Mouse (Mus musculus): Measurements from ENCODE around the gene Fam81b. TPM values are rescaled to one million over a fixed set of nuclear protein-coding genes. Genes with fewer than 3 reads are reported as not detected.
"Not testable (repeated sequence)": the region's sequence is repeated elsewhere in the genome, so short reads cannot be mapped to it uniquely, and the experiment has no call there.

The Fam81b gene
- not detected in 2 replicates for polyA plus RNA-seq (2014; fragmentation: Nextera tagmentation; extraction: Ambion mirVana)

DNA sequence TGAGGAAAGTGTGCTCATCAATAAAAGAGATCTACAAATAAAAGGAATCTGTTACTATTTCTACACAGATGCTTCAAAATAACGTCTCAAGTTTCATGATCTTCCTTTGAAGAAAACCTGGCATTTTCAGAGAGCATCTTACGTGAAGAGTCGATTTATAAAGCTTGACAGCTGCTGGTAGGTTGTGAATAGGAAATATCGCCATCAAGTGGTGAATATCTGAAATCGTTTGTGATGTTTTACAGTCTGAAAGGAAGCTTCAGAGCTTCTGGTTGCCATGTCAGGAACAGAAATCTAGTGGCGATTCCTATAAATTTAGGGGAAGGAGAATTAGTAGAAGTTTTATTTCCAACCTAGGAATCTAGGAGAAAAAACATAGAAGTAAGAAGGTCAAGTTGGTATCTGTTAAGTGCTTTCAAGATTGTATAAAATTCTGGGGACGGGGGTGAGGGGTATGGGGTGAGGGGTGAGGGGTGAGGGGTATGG is at the start of gene Fam81b:
Gene Fam81b, minus strand, starts transcription at position 436 of the 486 bp plus-strand sequence.
- Histone ChIP-seq H3K9me3 (ENCODE audit: control insufficient read depth, low read length) (no peaks in the 10 kb centered on the region), H3K4me3 (ENCODE audit: low read depth, low read length) (no peak within 1 kb of the TSS), H3K27me3 (ENCODE audit: control insufficient read depth, insufficient read depth, low read length) (no peaks in the 10 kb centered on the region), H3K36me3 (ENCODE audit: control insufficient read depth, insufficient read depth, low read length) (no peaks in the 10 kb centered on the region), H3K4me1 (ENCODE audit: control insufficient read depth, insufficient read depth, low read length) (no peaks in the 10 kb centered on the region), H3K4me2 (no peak within 1 kb of the TSS), H3K27ac (ENCODE audit: low read depth, low read length) (no peak within 1 kb of the TSS), H3K9ac (ENCODE audit: low read length) (no peak within 1 kb of the TSS)
- no peak for ATAC-seq (ENCODE audit: low FRiP score)
- DNase-seq (ENCODE audit: low spot score, missing footprints): peak; percentile 83
- 44% methylated on average over 7 of the region's 7 CpGs for WGBS

DNA sequence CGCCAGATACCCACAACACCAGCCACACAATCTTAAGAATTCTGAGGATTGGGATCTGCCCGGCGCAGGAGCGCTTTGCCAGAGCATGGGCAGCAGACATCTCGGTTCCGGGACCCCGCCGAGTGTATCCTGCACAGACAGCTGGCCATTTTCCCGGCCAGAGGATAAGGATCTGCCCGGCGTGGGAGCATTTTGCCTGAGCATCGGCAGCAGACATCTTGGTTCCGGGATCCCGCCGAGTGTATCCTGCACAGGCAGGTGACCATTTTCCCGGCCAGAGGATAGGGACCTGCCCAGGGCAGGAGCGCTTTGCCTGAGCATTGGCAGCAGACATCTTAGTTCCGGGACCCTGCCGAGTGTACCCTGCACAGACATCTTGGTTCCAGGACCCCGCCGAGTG is 41.1 kb upstream of the Fam81b start:
- not testable (repeated sequence) for H3K4me1 ChIP-seq (ENCODE audit: control insufficient read depth, insufficient read depth, low read length); DNase-seq (ENCODE audit: low spot score, missing footprints); H3K36me3 ChIP-seq (ENCODE audit: control insufficient read depth, insufficient read depth, low read length); H3K9me3 ChIP-seq (ENCODE audit: control insufficient read depth, low read length); H3K27me3 ChIP-seq (ENCODE audit: control insufficient read depth, insufficient read depth, low read length); H3K4me3 ChIP-seq (ENCODE audit: low read depth, low read length); ATAC-seq (ENCODE audit: low FRiP score); H3K9ac ChIP-seq (ENCODE audit: low read length); H3K4me2 ChIP-seq; H3K27ac ChIP-seq (ENCODE audit: low read depth, low read length)
- 89% methylated on average over 17 of the region's 21 CpGs for WGBS

GRCm38 (mm10) chr13:76318635-76319034 is 13.8 kb upstream of the Fam81b start:
- Histone ChIP-seq H3K27ac (ENCODE audit: low read depth, low read length) (no peak overlapping the region), H3K9me3 (ENCODE audit: control insufficient read depth, low read length) (no peaks in the 10 kb centered on the region), H3K36me3 (ENCODE audit: control insufficient read depth, insufficient read depth, low read length) (no peaks in the 10 kb centered on the region), H3K4me2 (no peak overlapping the region), H3K27me3 (ENCODE audit: control insufficient read depth, insufficient read depth, low read length) (no peaks in the 10 kb centered on the region), H3K4me1 (ENCODE audit: control insufficient read depth, insufficient read depth, low read length) (no peaks in the 10 kb centered on the region), H3K4me3 (ENCODE audit: low read depth, low read length) (no peak overlapping the region), H3K9ac (ENCODE audit: low read length) (no peak overlapping the region)
- no peak for ATAC-seq (ENCODE audit: low FRiP score)
- WGBS: 82% methylated on average over 3 of the region's 3 CpGs
- no peak for DNase-seq (ENCODE audit: low spot score, missing footprints)

DNA sequence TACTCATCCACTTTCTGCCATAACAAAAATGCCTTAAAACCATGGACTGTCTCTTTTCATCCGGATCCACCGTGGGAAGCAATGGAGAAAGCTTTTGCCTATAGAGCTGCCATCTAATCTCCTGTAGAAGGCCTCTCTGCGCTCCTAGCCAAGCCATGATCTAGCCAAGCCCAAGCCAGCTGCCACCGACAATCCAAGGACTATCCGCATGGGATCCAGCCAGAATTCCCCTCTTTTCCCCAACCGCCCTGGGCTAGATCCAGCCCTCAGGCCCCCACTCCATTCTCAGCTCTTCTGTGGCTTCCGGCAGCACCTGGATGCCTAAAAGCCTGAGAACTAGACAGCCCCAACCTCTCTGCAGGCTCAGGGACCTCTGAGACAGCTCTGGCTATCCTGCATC is 6.7 kb upstream of the Fam81b start:
- Histone ChIP-seq H3K4me1 (ENCODE audit: control insufficient read depth, insufficient read depth, low read length) (no peaks in the 10 kb centered on the region), H3K36me3 (ENCODE audit: control insufficient read depth, insufficient read depth, low read length) (no peaks in the 10 kb centered on the region), H3K4me3 (ENCODE audit: low read depth, low read length) (no peak overlapping the region), H3K9ac (ENCODE audit: low read length) (no peak overlapping the region), H3K27ac (ENCODE audit: low read depth, low read length) (no peak overlapping the region), H3K9me3 (ENCODE audit: control insufficient read depth, low read length) (no peaks in the 10 kb centered on the region), H3K27me3 (ENCODE audit: control insufficient read depth, insufficient read depth, low read length) (no peaks in the 10 kb centered on the region), H3K4me2 (no peak overlapping the region)
- no peak for ATAC-seq (ENCODE audit: low FRiP score)
- no peak for DNase-seq (ENCODE audit: low spot score, missing footprints)
- 93% methylated on average over 7 of the region's 7 CpGs for WGBS

GRCm38 (mm10) chr13:76308811-76309210 is 3.9 kb upstream of the Fam81b start:
- ATAC-seq (ENCODE audit: low FRiP score): no peak
- no peak overlapping the region for H3K4me3 ChIP-seq (ENCODE audit: low read depth, low read length)
- no peaks in the 10 kb centered on the region for H3K27me3 ChIP-seq (ENCODE audit: control insufficient read depth, insufficient read depth, low read length)
- no peak overlapping the region for H3K9ac ChIP-seq (ENCODE audit: low read length)
- no peaks in the 10 kb centered on the region for H3K9me3 ChIP-seq (ENCODE audit: control insufficient read depth, low read length)
- no peaks in the 10 kb centered on the region for H3K4me1 ChIP-seq (ENCODE audit: control insufficient read depth, insufficient read depth, low read length)
- H3K36me3 ChIP-seq (ENCODE audit: control insufficient read depth, insufficient read depth, low read length): no peaks in the 10 kb centered on the region
- no peak overlapping the region for H3K4me2 ChIP-seq
- DNase-seq (ENCODE audit: low spot score, missing footprints): no peak
- H3K27ac ChIP-seq (ENCODE audit: low read depth, low read length): no peak overlapping the region
- WGBS: 68% methylated on average over 1 of the region's 1 CpGs

- Histone ChIP-seq H3K9ac (ENCODE audit: low read length) (no peak overlapping the region), H3K27ac (ENCODE audit: low read depth, low read length) (no peak overlapping the region), H3K27me3 (ENCODE audit: control insufficient read depth, insufficient read depth, low read length) (no peaks in the 10 kb centered on the region), H3K4me3 (ENCODE audit: low read depth, low read length) (no peak overlapping the region), H3K4me2 (no peak overlapping the region), H3K9me3 (ENCODE audit: control insufficient read depth, low read length) (no peaks in the 10 kb centered on the region), H3K4me1 (ENCODE audit: control insufficient read depth, insufficient read depth, low read length) (no peaks in the 10 kb centered on the region), H3K36me3 (ENCODE audit: control insufficient read depth, insufficient read depth, low read length) (no peaks in the 10 kb centered on the region)
- no peak for ATAC-seq (ENCODE audit: low FRiP score)
- WGBS: 78% methylated on average over 2 of the region's 2 CpGs
- no peak for DNase-seq (ENCODE audit: low spot score, missing footprints)
Observed at GRCm38 (mm10) chr13:76305655-76306365, 938 bp upstream of the Fam81b start.

- Histone ChIP-seq H3K4me2 (no peak overlapping the region), H3K36me3 (ENCODE audit: control insufficient read depth, insufficient read depth, low read length) (no peaks in the 10 kb centered on the region), H3K4me1 (ENCODE audit: control insufficient read depth, insufficient read depth, low read length) (no peaks in the 10 kb centered on the region), H3K9me3 (ENCODE audit: control insufficient read depth, low read length) (no peaks in the 10 kb centered on the region), H3K9ac (ENCODE audit: low read length) (no peak overlapping the region), H3K27ac (ENCODE audit: low read depth, low read length) (no peak overlapping the region), H3K4me3 (ENCODE audit: low read depth, low read length) (no peak overlapping the region), H3K27me3 (ENCODE audit: control insufficient read depth, insufficient read depth, low read length) (no peaks in the 10 kb centered on the region)
- ATAC-seq (ENCODE audit: low FRiP score): no peak
- WGBS: 88% methylated on average over 3 of the region's 3 CpGs
- no peak for DNase-seq (ENCODE audit: low spot score, missing footprints)
Observed at GRCm38 (mm10) chr13:76305241-76305640, 369 bp upstream of the Fam81b start.

DNA sequence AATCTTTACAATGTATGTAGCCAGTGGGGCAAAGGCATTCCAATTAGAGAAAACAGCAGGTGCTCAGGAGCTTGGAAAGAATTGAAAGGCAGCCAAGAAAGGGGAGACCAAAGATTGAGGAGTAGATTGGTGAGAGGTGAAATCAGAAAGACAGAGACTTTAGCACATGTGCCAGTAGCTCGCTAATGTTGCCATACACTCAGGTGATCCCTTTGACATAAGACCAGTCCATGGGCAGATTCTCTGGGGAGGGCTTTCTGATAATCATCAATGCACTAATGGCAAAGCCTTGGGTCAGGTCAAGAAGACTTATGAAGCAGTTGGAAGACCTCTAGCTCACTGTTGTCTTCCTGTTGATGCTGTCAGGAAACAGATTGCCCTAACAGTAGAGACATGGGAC is 671 bp downstream of the Fam81b start:
- H3K36me3 ChIP-seq (ENCODE audit: control insufficient read depth, insufficient read depth, low read length): no peaks in the 10 kb centered on the region
- DNase-seq (ENCODE audit: low spot score, missing footprints) (no peak), ATAC-seq (ENCODE audit: low FRiP score) (no peak)
- no peak overlapping the region for H3K4me2 ChIP-seq
- H3K27ac ChIP-seq (ENCODE audit: low read depth, low read length): no peak overlapping the region
- H3K9me3 ChIP-seq (ENCODE audit: control insufficient read depth, low read length): no peaks in the 10 kb centered on the region
- no peak overlapping the region for H3K4me3 ChIP-seq (ENCODE audit: low read depth, low read length)
- H3K4me1 ChIP-seq (ENCODE audit: control insufficient read depth, insufficient read depth, low read length): no peaks in the 10 kb centered on the region
- H3K27me3 ChIP-seq (ENCODE audit: control insufficient read depth, insufficient read depth, low read length): no peaks in the 10 kb centered on the region
- no peak overlapping the region for H3K9ac ChIP-seq (ENCODE audit: low read length)
- 89% methylated on average over 1 of the region's 1 CpGs for WGBS

GRCm38 (mm10) chr13:76303160-76303559 is 1.7 kb downstream of the Fam81b start:
- Histone ChIP-seq H3K4me1 (ENCODE audit: control insufficient read depth, insufficient read depth, low read length) (no peaks in the 10 kb centered on the region), H3K27me3 (ENCODE audit: control insufficient read depth, insufficient read depth, low read length) (no peaks in the 10 kb centered on the region), H3K9me3 (ENCODE audit: control insufficient read depth, low read length) (no peaks in the 10 kb centered on the region), H3K4me3 (ENCODE audit: low read depth, low read length) (no peak overlapping the region), H3K36me3 (ENCODE audit: control insufficient read depth, insufficient read depth, low read length) (no peaks in the 10 kb centered on the region), H3K4me2 (no peak overlapping the region), H3K27ac (ENCODE audit: low read depth, low read length) (no peak overlapping the region), H3K9ac (ENCODE audit: low read length) (no peak overlapping the region)
- DNase-seq (ENCODE audit: low spot score, missing footprints) (no peak), ATAC-seq (ENCODE audit: low FRiP score) (no peak)
- 75% methylated on average over 1 of the region's 1 CpGs for WGBS

All from midbrain, embryonic 11.5 days (tissue).